ENCODE assay signal across 10 mouse cellular contexts in genomic region chr13:3891479-3892087, GRCm38 (mm10). TPM values are rescaled to one million over a fixed set of nuclear protein-coding genes. Genes with fewer than 3 reads are reported as not detected.
DNase-seq lines count a peak whose midpoint lies in the region; ATAC-seq and TF ChIP-seq lines count a peak whose summit lies in the region.
"Had no signal": no experiment of that assay in that cellular context is flagged by ENCODE, and none has a peak within 500 bp of the region (broad histone marks: within the 10 kb centered on the region; RNA-seq: fewer than 3 reads in every experiment).

No protein-coding gene starts in this region.

- H3K27ac ChIP-seq in heart, embryonic 13.5 days (replicated peaks): peak overlapping the region; percentile 36; the same call in 1 of the 2 replicates
- no peak overlapping the region for H3K27ac ChIP-seq in cortical plate, adult 2 months (ENCODE audit: insufficient read depth, low read length)
- no peak overlapping the region for H3K27ac ChIP-seq in hindbrain, postnatal 0 days
- H3K27ac ChIP-seq in liver, embryonic 11.5 days (ENCODE audit: low read depth, low read length): peak overlapping the region; percentile 48; the same call in 1 of the 2 replicates

- intact Hi-C loops in heart, postnatal 36 days (cut with DNase I): loop anchor here (5.0 to 10.0 kb wide), 4 partner anchors 79 to 487 kb away; no protein-coding TSS in a partner anchor

- no peak for DNase-seq in heart, postnatal 36 days
- no peak for DNase-seq in hindbrain, postnatal 0 days (ENCODE audit: low spot score)
- no peak for DNase-seq in liver, embryonic 11.5 days (ENCODE audit: low spot score)
- DNase-seq in urinary bladder, postnatal 4 days (ENCODE audit: low spot score in 2 of 2): no peak
- DNase-seq in layer of hippocampus, adult 9-11 months: no peak
- DNase-seq in B cell, adult 2 months: no peak

- peaks cover 26% of the 10 kb centered on the region for H3K36me3 ChIP-seq in heart, embryonic 13.5 days
- H3K36me3 ChIP-seq in hindbrain, postnatal 0 days (ENCODE audit: insufficient read depth, low read length): peaks cover 11% of the 10 kb centered on the region; the same call in 1 of the 2 replicates
- peaks cover 20% of the 10 kb centered on the region for H3K36me3 ChIP-seq in liver, embryonic 11.5 days (ENCODE audit: control insufficient read depth, insufficient read depth, low read length)

- WGBS in heart, embryonic 13.5 days: 40% methylated on average over 8 of the region's 8 CpGs
- WGBS in hindbrain, postnatal 0 days: 62% methylated on average over 8 of the region's 8 CpGs
- 50% methylated on average over 8 of the region's 8 CpGs for WGBS in liver, embryonic 11.5 days

- no peaks in the 10 kb centered on the region for H3K9me3 ChIP-seq in heart, embryonic 13.5 days
- no peaks in the 10 kb centered on the region for H3K9me3 ChIP-seq in hindbrain, postnatal 0 days (ENCODE audit: low read length)
- no peaks in the 10 kb centered on the region for H3K9me3 ChIP-seq in liver, embryonic 11.5 days (ENCODE audit: control insufficient read depth, low read length)

- no peak for TF ChIP-seq CTCF in cortical plate, adult 2 months (IDR thresholded peaks at IDR 0.05; ENCODE audit: extremely low read depth, insufficient read depth, low read length)
- TF ChIP-seq CTCF in hindbrain, postnatal 0 days (IDR thresholded peaks at IDR 0.05; ENCODE audit: low read depth): no peak

- H3K4me2 ChIP-seq in heart, embryonic 13.5 days: peak overlapping the region; percentile 77
- H3K4me2 ChIP-seq in hindbrain, postnatal 0 days (ENCODE audit: low read depth, low read length): 0 out of 2 replicates have a peak overlapping the region, but pooled peaks have one; percentile 68
- H3K4me2 ChIP-seq in liver, embryonic 11.5 days: peak overlapping the region; percentile 80

- peak overlapping the region; percentile 79 for H3K4me3 ChIP-seq in heart, embryonic 13.5 days
- H3K4me3 ChIP-seq in cortical plate, adult 2 months (ENCODE audit: insufficient read depth, low read length): peak overlapping the region; percentile 82
- no peak overlapping the region for H3K4me3 ChIP-seq in hindbrain, postnatal 0 days (ENCODE audit: low read length)
- H3K4me3 ChIP-seq in liver, embryonic 11.5 days (ENCODE audit: low read depth, low read length): peak overlapping the region; percentile 72

- H3K9ac ChIP-seq in heart, embryonic 13.5 days: peak overlapping the region; percentile 89
- H3K9ac ChIP-seq in hindbrain, postnatal 0 days (replicated peaks; ENCODE audit: low read length): no peak overlapping the region
- H3K9ac ChIP-seq in liver, embryonic 11.5 days (ENCODE audit: low read depth, low read length): peak overlapping the region; percentile 88

- no peak for TF ChIP-seq POLR2A in cortical plate, adult 2 months (IDR thresholded peaks at IDR 0.05; ENCODE audit: extremely low read depth, insufficient read depth, low read length)

- no peak for ATAC-seq in heart, embryonic 13.5 days (ENCODE audit: extremely low read depth, insufficient number of reproducible peaks, low FRiP score, low TSS enrichment)
- ATAC-seq in hindbrain, postnatal 0 days: no peak
- ATAC-seq in liver, embryonic 11.5 days (replicated peaks; ENCODE audit: low FRiP score): no peak

- no peaks in the 10 kb centered on the region for H3K27me3 ChIP-seq in heart, embryonic 13.5 days (replicated peaks)
- 0 out of 2 replicates have a peak, but pooled peaks cover 8% of the 10 kb centered on the region for H3K27me3 ChIP-seq in hindbrain, postnatal 0 days (ENCODE audit: insufficient read depth, low read length)
- no peaks in the 10 kb centered on the region for H3K27me3 ChIP-seq in liver, embryonic 11.5 days (replicated peaks; ENCODE audit: control insufficient read depth, insufficient read depth, low read length)

- peaks cover 33% of the 10 kb centered on the region for H3K4me1 ChIP-seq in heart, embryonic 13.5 days
- H3K4me1 ChIP-seq in cortical plate, adult 2 months (ENCODE audit: control insufficient read depth, insufficient read depth, low read length): peaks cover 1% of the 10 kb centered on the region; the same call in 1 of the 2 replicates
- no peaks in the 10 kb centered on the region for H3K4me1 ChIP-seq in hindbrain, postnatal 0 days (ENCODE audit: insufficient read depth, low read length)
- H3K4me1 ChIP-seq in liver, embryonic 11.5 days (replicated peaks; ENCODE audit: control insufficient read depth, insufficient read depth, low read length): peaks cover 19% of the 10 kb centered on the region

RNA-seq across cellular contexts. Expression of gene Net1, which starts 26.4 kb away (rescaled TPM):
- polyA plus RNA-seq in heart, embryonic 13.5 days (2015; fragmentation: Nextera tagmentation; extraction: Ambion mirVana): 41.7 and 43.2 TPM in 2 replicates
- total RNA-seq in heart, postnatal 36 days (2021): 10 to 100 TPM; 18.1 to 22.4 TPM
- 18.5 and 18.7 TPM in 2 replicates for polyA plus RNA-seq in cortical plate, adult 2 months (2012; rRNA removed)
- total RNA-seq in hindbrain, postnatal 0 days (2014; rRNA removed): 11.7 and 12.1 TPM in 2 replicates
- polyA plus RNA-seq in hindbrain, postnatal 0 days (2015; fragmentation: Nextera tagmentation; extraction: Ambion mirVana): 12.7 and 12.8 TPM in 2 replicates
- 95.0 and 103 TPM in 2 replicates for polyA plus RNA-seq in liver, embryonic 11.5 days (2014; fragmentation: Nextera tagmentation; extraction: Ambion mirVana)

RNA-seq across cellular contexts. Expression of gene Tubal3, which starts 26.5 kb away (rescaled TPM):
- polyA plus RNA-seq in heart, embryonic 13.5 days (2015; fragmentation: Nextera tagmentation; extraction: Ambion mirVana): not detected in 2 replicates
- not detected for total RNA-seq in heart, postnatal 36 days (2021)
- polyA plus RNA-seq in cortical plate, adult 2 months (2012; rRNA removed): not detected in 2 replicates
- total RNA-seq in hindbrain, postnatal 0 days (2014; rRNA removed): not detected in 2 replicates
- not detected in 2 replicates for polyA plus RNA-seq in hindbrain, postnatal 0 days (2015; fragmentation: Nextera tagmentation; extraction: Ambion mirVana)
- not detected in 2 replicates for polyA plus RNA-seq in liver, embryonic 11.5 days (2014; fragmentation: Nextera tagmentation; extraction: Ambion mirVana)
- total RNA-seq: neutrophil, adult 5-6 weeks had no signal
- polyA plus RNA-seq: frontal cortex, adult 2 months had no signal

RNA-seq across cellular contexts. Expression of gene Calm5, which starts 37.6 kb away (rescaled TPM):
- not detected in 2 replicates for polyA plus RNA-seq in heart, embryonic 13.5 days (2015; fragmentation: Nextera tagmentation; extraction: Ambion mirVana)
- not detected for total RNA-seq in heart, postnatal 36 days (2021)
- polyA plus RNA-seq in cortical plate, adult 2 months (2012; rRNA removed): not detected in 2 replicates
- not detected in 2 replicates for total RNA-seq in hindbrain, postnatal 0 days (2014; rRNA removed)
- polyA plus RNA-seq in hindbrain, postnatal 0 days (2015; fragmentation: Nextera tagmentation; extraction: Ambion mirVana): not detected in 2 replicates
- not detected in 2 replicates for polyA plus RNA-seq in liver, embryonic 11.5 days (2014; fragmentation: Nextera tagmentation; extraction: Ambion mirVana)
- total RNA-seq: neutrophil, adult 5-6 weeks had no signal
- polyA plus RNA-seq: frontal cortex, adult 2 months had no signal

RNA-seq across cellular contexts. Expression of gene Ucn3, which starts 53.6 kb away (rescaled TPM):
- not detected in 2 replicates for polyA plus RNA-seq in heart, embryonic 13.5 days (2015; fragmentation: Nextera tagmentation; extraction: Ambion mirVana)
- total RNA-seq in heart, postnatal 36 days (2021): not detected
- not detected in 2 replicates for polyA plus RNA-seq in cortical plate, adult 2 months (2012; rRNA removed)
- total RNA-seq in hindbrain, postnatal 0 days (2014; rRNA removed): 0.18 TPM in 1 of 2 replicates, not detected in the other
- polyA plus RNA-seq in hindbrain, postnatal 0 days (2015; fragmentation: Nextera tagmentation; extraction: Ambion mirVana): 0.29 and 0.55 TPM in 2 replicates
- not detected in 2 replicates for polyA plus RNA-seq in liver, embryonic 11.5 days (2014; fragmentation: Nextera tagmentation; extraction: Ambion mirVana)
- total RNA-seq: neutrophil, adult 5-6 weeks had no signal
- polyA plus RNA-seq: frontal cortex, adult 2 months had no signal

RNA-seq across cellular contexts. Expression of gene Calm4, which starts 54.0 kb away (rescaled TPM):
- not detected in 2 replicates for polyA plus RNA-seq in heart, embryonic 13.5 days (2015; fragmentation: Nextera tagmentation; extraction: Ambion mirVana)
- not detected for total RNA-seq in heart, postnatal 36 days (2021)
- not detected in 2 replicates for polyA plus RNA-seq in cortical plate, adult 2 months (2012; rRNA removed)
- total RNA-seq in hindbrain, postnatal 0 days (2014; rRNA removed): not detected in 2 replicates
- 0.16 TPM in 1 of 2 replicates, not detected in the other for polyA plus RNA-seq in hindbrain, postnatal 0 days (2015; fragmentation: Nextera tagmentation; extraction: Ambion mirVana)
- polyA plus RNA-seq in liver, embryonic 11.5 days (2014; fragmentation: Nextera tagmentation; extraction: Ambion mirVana): not detected in 2 replicates
- total RNA-seq: neutrophil, adult 5-6 weeks had no signal
- polyA plus RNA-seq: frontal cortex, adult 2 months had no signal

Comparison
In these comparisons a context has a peak if more than half of its experiments do, and no peak if none do; other contexts are left out.
1. H3K27ac ChIP-seq: peak in heart, embryonic 13.5 days (single experiment) and liver, embryonic 11.5 days (single experiment); none in cortical plate, adult 2 months (single experiment) and hindbrain, postnatal 0 days (single experiment).
2. Peak in every context shown above with its lines, with median percentiles within 50 percentile points of each other: H3K4me2 ChIP-seq.